13 mouse cellular contexts compared by ENCODE assay signal in the genomic region with DNA sequence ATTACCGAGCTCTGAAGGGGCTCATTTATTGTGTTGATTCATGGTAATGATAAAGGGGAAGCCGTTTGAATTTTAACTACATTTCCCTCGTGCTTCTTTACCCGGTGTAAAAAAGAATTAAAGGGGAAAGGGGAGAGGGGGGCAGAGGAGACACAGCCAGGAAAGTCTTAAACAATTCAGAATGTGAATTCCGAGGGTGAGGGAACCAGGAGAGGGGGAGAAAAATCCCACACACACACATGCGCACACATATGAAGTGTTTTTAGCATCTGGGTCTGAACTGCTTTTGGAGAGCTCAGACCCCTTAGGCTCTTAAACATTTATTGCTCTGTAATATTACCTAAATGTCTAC.
A peak's percentile ranks its signal among the peaks of the same experiment; 100 is the strongest.
DNase-seq lines count a peak whose midpoint lies in the region; ATAC-seq and TF ChIP-seq lines count a peak whose summit lies in the region.
"Had no signal": no experiment of that assay in that cellular context is flagged by ENCODE, and none has a peak within 500 bp of the region (broad histone marks: within the 10 kb centered on the region; RNA-seq: fewer than 3 reads in every experiment).

No protein-coding gene starts in this region.

- H3K4me2 ChIP-seq in heart, embryonic 12.5 days, result no peak overlapping the region
- no peak overlapping the region for H3K4me2 ChIP-seq in kidney, postnatal 0 days (ENCODE audit: low read length)
- H3K4me2 ChIP-seq: embryonic facial prominence, embryonic 15.5 days; heart, embryonic 11.5 days had no signal

- no peak overlapping the region for H3K27ac ChIP-seq in heart, embryonic 12.5 days (ENCODE audit: poor library complexity, severe bottlenecking)
- no peak overlapping the region for H3K27ac ChIP-seq in kidney, postnatal 0 days
- no peak overlapping the region for H3K27ac ChIP-seq in left cerebral cortex, adult 2 months
- H3K27ac ChIP-seq: embryonic facial prominence, embryonic 15.5 days; layer of hippocampus, adult 2 months had no signal

- no peaks in the 10 kb centered on the region for H3K27me3 ChIP-seq in heart, embryonic 12.5 days (replicated peaks)
- no peaks in the 10 kb centered on the region; the same call in 1 of the 2 replicates for H3K27me3 ChIP-seq in kidney, postnatal 0 days (ENCODE audit: insufficient read depth, low read length)

- 41% methylated on average over 6 of the region's 6 CpGs for WGBS in heart, embryonic 12.5 days
- 6% methylated on average over 6 of the region's 6 CpGs for WGBS in kidney, postnatal 0 days

- ATAC-seq in heart, embryonic 12.5 days (ENCODE audit: insufficient number of reproducible peaks, low FRiP score), result no peak
- no peak for ATAC-seq in kidney, postnatal 0 days (replicated peaks; ENCODE audit: low FRiP score, low read depth)

- H3K4me1 ChIP-seq in heart, embryonic 12.5 days (replicated peaks), result peaks cover 5% of the 10 kb centered on the region
- H3K4me1 ChIP-seq in kidney, postnatal 0 days (replicated peaks; ENCODE audit: insufficient read depth, low read length), result peaks cover 11% of the 10 kb centered on the region; the same call in 1 of the 2 replicates

- H3K36me3 ChIP-seq in heart, embryonic 12.5 days, result no peaks in the 10 kb centered on the region
- no peaks in the 10 kb centered on the region for H3K36me3 ChIP-seq in kidney, postnatal 0 days (ENCODE audit: insufficient read depth, low read length)
- H3K36me3 ChIP-seq: embryonic facial prominence, embryonic 15.5 days; midbrain, embryonic 10.5 days had no signal

- no peaks in the 10 kb centered on the region for H3K9me3 ChIP-seq in heart, embryonic 12.5 days (replicated peaks)
- H3K9me3 ChIP-seq in kidney, postnatal 0 days (replicated peaks; ENCODE audit: low read length), result no peaks in the 10 kb centered on the region
- H3K9me3 ChIP-seq: embryonic facial prominence, embryonic 15.5 days; midbrain, embryonic 10.5 days had no signal

- no peak overlapping the region for H3K9ac ChIP-seq in heart, embryonic 12.5 days
- H3K9ac ChIP-seq in kidney, postnatal 0 days (ENCODE audit: low read depth, low read length), result no peak overlapping the region
- H3K9ac ChIP-seq: embryonic facial prominence, embryonic 15.5 days had no signal

- intact Hi-C loops in left cerebral cortex, adult 2 months (cut with DNase I), result no loop called here

- DNase-seq in heart, adult 11 months, result peak; percentile 14
- DNase-seq in kidney, postnatal 0 days (ENCODE audit: low spot score), result peak; percentile 66
- DNase-seq in kidney, postnatal 36 days, result no peak
- peak; percentile 24 for DNase-seq in embryo, embryonic 9.5 days (ENCODE audit: extremely low spot score)
- DNase-seq in mesoderm, embryonic 11.5 days (ENCODE audit: low read depth, low spot score), result peak; percentile 49
- no peak for DNase-seq in left cerebral cortex, adult 2 months (ENCODE audit: extremely low spot score in 1 of 2, low spot score in 2 of 2)
- DNase-seq: cerebellum, adult 11-12 months; thymus, postnatal 36 days had no signal

- no peak for TF ChIP-seq CTCF in kidney, postnatal 0 days (IDR thresholded peaks at IDR 0.05; ENCODE audit: low read depth)
- TF ChIP-seq CTCF in left cerebral cortex, adult 2 months (IDR thresholded peaks at IDR 0.05), result no peak

- H3K4me3 ChIP-seq in heart, embryonic 12.5 days, result no peak overlapping the region
- no peak overlapping the region for H3K4me3 ChIP-seq in kidney, postnatal 0 days (replicated peaks; ENCODE audit: low read depth, low read length)
- no peak overlapping the region for H3K4me3 ChIP-seq in left cerebral cortex, adult 2 months
- H3K4me3 ChIP-seq: embryonic facial prominence, embryonic 15.5 days; layer of hippocampus, adult 2 months; midbrain, embryonic 10.5 days had no signal

Comparison
In these comparisons a context has a peak if more than half of its experiments do, and no peak if none do; other contexts are left out.
1. DNase-seq: peak in heart, adult 11 months (single experiment), kidney, postnatal 0 days (single experiment), embryo, embryonic 9.5 days (single experiment) and mesoderm, embryonic 11.5 days (single experiment); none in kidney, postnatal 36 days (0 of 2) and left cerebral cortex, adult 2 months (0 of 2).